Mouse (Mus musculus): Measurements from ENCODE around the gene Hbq1b. TPM values are rescaled to one million over a fixed set of nuclear protein-coding genes. Genes with fewer than 3 reads are reported as not detected.
"Not testable (repeated sequence)": the region's sequence is repeated elsewhere in the genome, so short reads cannot be mapped to it uniquely, and the experiment has no call there.

The Hbq1b gene
- polyA plus RNA-seq, 1 experiment from 2014 or later = 122 TPM

- Histone ChIP-seq H3K36me3 (peaks cover 1% of the 10 kb centered on the region; the same call in 1 of the 2 replicates), H3K27ac (peak overlapping the region; percentile 76), H3K4me3 (no peak overlapping the region), H3K9ac (peak overlapping the region; percentile 33), H3K27me3 (replicated peaks) (peaks cover 11% of the 10 kb centered on the region), H3K4me2 (no peak overlapping the region), H3K9me3 (replicated peaks) (no peaks in the 10 kb centered on the region), H3K4me1 (peaks cover 81% of the 10 kb centered on the region)
- ATAC-seq = no peak
- WGBS (ENCODE audit: insufficient replicate concordance) = 43% methylated on average over 4 of the region's 4 CpGs
Observed at GRCm38 (mm10) chr11:32271178-32271577, 15.6 kb upstream of the Hbq1b start.

- H3K4me1 ChIP-seq = peaks cover 82% of the 10 kb centered on the region
- ATAC-seq = peak; percentile 41
- peak within 1 kb of the TSS; percentile 99 for H3K27ac ChIP-seq
- peak within 1 kb of the TSS; percentile 55 for H3K9ac ChIP-seq
- no peaks in the 10 kb centered on the region for H3K36me3 ChIP-seq
- 50% methylated on average over 3 of the region's 3 CpGs for whole genome bisulfite sequencing (ENCODE audit: insufficient replicate concordance)
- H3K9me3 ChIP-seq (replicated peaks) = no peaks in the 10 kb centered on the region
- no peak within 1 kb of the TSS for H3K4me3 ChIP-seq
- 0 out of 2 replicates have a peak within 1 kb of the TSS, but pooled peaks have one; percentile 2 for H3K4me2 ChIP-seq
- H3K27me3 ChIP-seq (replicated peaks) = peaks cover 59% of the 10 kb centered on the region
Observed at GRCm38 (mm10) chr11:32276347-32276746, 10.4 kb upstream of the Hbq1b start, which contains the start of gene Hba-x. Gene Hba-x, plus strand, starts transcription at chr11:32276400.

- H3K27me3 ChIP-seq (replicated peaks) = peaks cover 55% of the 10 kb centered on the region
- WGBS (ENCODE audit: insufficient replicate concordance) = 51% methylated on average over 21 of the region's 21 CpGs
Observed at GRCm38 (mm10) chr11:32277736-32278457, 8.9 kb upstream of the Hbq1b start.

GRCm38 (mm10) chr11:32278458-32278957, 8.3 kb upstream of the Hbq1b start:
- H3K27me3 ChIP-seq (replicated peaks) = peaks cover 55% of the 10 kb centered on the region
- H3K27ac ChIP-seq = peak overlapping the region; percentile 99
- peak overlapping the region; percentile 75 for H3K9ac ChIP-seq
- ATAC-seq = no peak
- H3K4me2 ChIP-seq = peak overlapping the region; percentile 8; the same call in 1 of the 2 replicates
- H3K36me3 ChIP-seq = no peaks in the 10 kb centered on the region
- H3K4me1 ChIP-seq = peaks cover 79% of the 10 kb centered on the region
- H3K9me3 ChIP-seq (replicated peaks) = no peaks in the 10 kb centered on the region
- 68% methylated on average over 12 of the region's 12 CpGs for WGBS (ENCODE audit: insufficient replicate concordance)
- no peak overlapping the region for H3K4me3 ChIP-seq

More at GRCm38 (mm10) chr11:32277736-32278457, 8.9 kb upstream of the Hbq1b start:
- Histone ChIP-seq H3K4me1 (peaks cover 83% of the 10 kb centered on the region), H3K4me3 (no peak overlapping the region), H3K9ac (peak overlapping the region; percentile 75), H3K9me3 (replicated peaks) (no peaks in the 10 kb centered on the region), H3K27ac (peak overlapping the region; percentile 99), H3K36me3 (no peaks in the 10 kb centered on the region), H3K4me2 (0 out of 2 replicates have a peak overlapping the region, but pooled peaks have one; percentile 8)
- ATAC-seq = no peak

- Histone ChIP-seq H3K27ac (peak overlapping the region; percentile 99), H3K4me1 (peaks cover 66% of the 10 kb centered on the region), H3K36me3 (no peaks in the 10 kb centered on the region), H3K9ac (peak overlapping the region; percentile 75), H3K4me3 (peak overlapping the region; percentile 12; the same call in 1 of the 2 replicates), H3K27me3 (replicated peaks) (peaks cover 53% of the 10 kb centered on the region), H3K4me2 (peak overlapping the region; percentile 67), H3K9me3 (replicated peaks) (no peaks in the 10 kb centered on the region)
- WGBS (ENCODE audit: insufficient replicate concordance) = 58% methylated on average over 2 of the region's 2 CpGs
- no peak for ATAC-seq
Observed at GRCm38 (mm10) chr11:32280646-32281045, 6.1 kb upstream of the Hbq1b start.

- Histone ChIP-seq H3K4me2 (peak overlapping the region; percentile 67), H3K27me3 (replicated peaks) (peaks cover 44% of the 10 kb centered on the region), H3K4me1 (peaks cover 57% of the 10 kb centered on the region), H3K4me3 (peak overlapping the region; percentile 12; the same call in 1 of the 2 replicates), H3K27ac (peak overlapping the region; percentile 99), H3K36me3 (no peaks in the 10 kb centered on the region), H3K9me3 (replicated peaks) (no peaks in the 10 kb centered on the region), H3K9ac (peak overlapping the region; percentile 75)
- 42% methylated on average over 1 of the region's 1 CpGs for WGBS (ENCODE audit: insufficient replicate concordance)
- ATAC-seq = no peak
Observed at GRCm38 (mm10) chr11:32281416-32282144, 5.2 kb upstream of the Hbq1b start.

- H3K9me3 ChIP-seq (replicated peaks); H3K36me3 ChIP-seq: not testable (repeated sequence)
- H3K4me1 ChIP-seq = peaks cover 48% of the 10 kb centered on the region
- H3K9ac ChIP-seq = peak within 1 kb of the TSS; percentile 75
- H3K4me3 ChIP-seq = peak within 1 kb of the TSS; percentile 46
- 13% methylated on average over 1 of the region's 5 CpGs for WGBS (ENCODE audit: insufficient replicate concordance)
- peak within 1 kb of the TSS; percentile 67 for H3K4me2 ChIP-seq
- H3K27me3 ChIP-seq (replicated peaks) = peaks cover 31% of the 10 kb centered on the region
- peak within 1 kb of the TSS; percentile 99 for H3K27ac ChIP-seq
- peak; percentile 73 for ATAC-seq
Observed at GRCm38 (mm10) chr11:32283091-32283777, 3.5 kb upstream of the Hbq1b start, which contains the start of gene Hba-a1. Gene Hba-a1, plus strand, starts transcription at chr11:32283511.

- peak; percentile 31 for ATAC-seq
- H3K27ac ChIP-seq = peak overlapping the region; percentile 97
- not testable (repeated sequence) for H3K9me3 ChIP-seq (replicated peaks); H3K36me3 ChIP-seq
- peak overlapping the region; percentile 70 for H3K9ac ChIP-seq
- WGBS (ENCODE audit: insufficient replicate concordance) = 14% methylated on average over 2 of the region's 2 CpGs
- H3K4me1 ChIP-seq = peaks cover 48% of the 10 kb centered on the region
- H3K27me3 ChIP-seq (replicated peaks) = peaks cover 18% of the 10 kb centered on the region
- peak overlapping the region; percentile 46 for H3K4me3 ChIP-seq
- peak overlapping the region; percentile 45 for H3K4me2 ChIP-seq
Observed at GRCm38 (mm10) chr11:32284582-32284981, 2.2 kb upstream of the Hbq1b start.

- WGBS (ENCODE audit: insufficient replicate concordance) = 43% methylated on average over 7 of the region's 7 CpGs
- peak overlapping the region; percentile 10 for H3K4me2 ChIP-seq
- H3K36me3 ChIP-seq = peaks cover 12% of the 10 kb centered on the region
- peaks cover 48% of the 10 kb centered on the region for H3K4me1 ChIP-seq
- no peaks in the 10 kb centered on the region for H3K9me3 ChIP-seq (replicated peaks)
- peak overlapping the region; percentile 40; the same call in 1 of the 2 replicates for H3K9ac ChIP-seq
- H3K27me3 ChIP-seq (replicated peaks) = peaks cover 13% of the 10 kb centered on the region
- peak; percentile 77 for ATAC-seq
- peak overlapping the region; percentile 46 for H3K4me3 ChIP-seq
- peak overlapping the region; percentile 97 for H3K27ac ChIP-seq
Observed at GRCm38 (mm10) chr11:32285031-32285775, 1.6 kb upstream of the Hbq1b start.

- peak overlapping the region; percentile 84 for H3K9ac ChIP-seq
- peaks cover 18% of the 10 kb centered on the region for H3K36me3 ChIP-seq
- H3K4me2 ChIP-seq = peak overlapping the region; percentile 64
- not testable (repeated sequence) for H3K9me3 ChIP-seq (replicated peaks); ATAC-seq; H3K27me3 ChIP-seq (replicated peaks)
- peak overlapping the region; percentile 97 for H3K27ac ChIP-seq
- peak overlapping the region; percentile 61 for H3K4me3 ChIP-seq
- H3K4me1 ChIP-seq = peaks cover 46% of the 10 kb centered on the region
Observed at GRCm38 (mm10) chr11:32285887-32286286, 878 bp upstream of the Hbq1b start.

- Histone ChIP-seq H3K9ac (peak overlapping the region; percentile 84), H3K4me2 (peak overlapping the region; percentile 64), H3K4me3 (peak overlapping the region; percentile 61), H3K36me3 (peaks cover 29% of the 10 kb centered on the region), H3K27ac (peak overlapping the region; percentile 97), H3K9me3 (replicated peaks) (no peaks in the 10 kb centered on the region), H3K4me1 (peaks cover 46% of the 10 kb centered on the region), H3K27me3 (replicated peaks) (peaks cover 4% of the 10 kb centered on the region; the same call in 1 of the 2 replicates)
- ATAC-seq = no peak
- 54% methylated on average over 9 of the region's 9 CpGs for WGBS (ENCODE audit: insufficient replicate concordance)
Observed at GRCm38 (mm10) chr11:32287493-32287825, 694 bp downstream of the Hbq1b start.
